Mouse (Mus musculus): ENCODE data around the gene Cacna1c.
A peak's percentile ranks its signal among the peaks of the same experiment; 100 is the strongest.

Gene Cacna1c

DNA sequence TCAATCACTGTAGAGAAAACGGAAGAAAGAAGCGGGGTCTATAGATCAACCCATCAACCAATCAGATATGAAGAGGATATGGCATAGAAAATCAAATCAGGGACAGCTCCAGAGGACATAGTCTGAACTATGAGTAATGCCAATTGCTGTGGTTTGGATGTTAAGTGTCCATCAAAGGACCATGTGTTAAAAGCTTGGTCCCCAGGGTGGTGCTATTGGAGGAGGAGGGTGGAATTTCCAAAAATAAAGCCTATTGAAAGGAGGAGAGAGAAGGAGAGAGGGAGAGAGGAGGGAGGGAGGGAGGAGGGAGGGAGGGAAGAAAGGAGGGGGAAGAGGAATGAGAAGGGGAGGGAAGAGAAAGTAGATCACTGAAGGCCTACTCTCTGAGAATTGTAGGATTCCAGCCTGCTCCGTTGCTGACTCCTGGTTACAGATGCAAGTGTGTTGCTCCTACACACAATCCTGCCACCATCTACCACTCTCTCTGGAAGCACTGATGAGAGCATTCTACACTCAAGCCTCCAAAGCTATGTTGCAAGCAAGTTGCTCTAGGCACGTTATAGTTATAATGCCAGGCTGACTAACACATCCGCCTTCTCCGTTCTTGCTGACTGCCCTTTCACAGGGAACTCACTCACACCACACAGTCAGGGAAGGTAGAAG is 547.0 kb downstream of the Cacna1c start:
- no peaks in the 10 kb centered on the region for H3K36me3 ChIP-seq (ENCODE audit: insufficient read depth, low read length)
- H3K4me1 ChIP-seq (replicated peaks; ENCODE audit: low read depth, low read length): no peaks in the 10 kb centered on the region
- no peaks in the 10 kb centered on the region; the same call in 1 of the 2 replicates for H3K9me3 ChIP-seq (ENCODE audit: low read length)
- H3K4me3 ChIP-seq (replicated peaks; ENCODE audit: low read length): no peak overlapping the region
- TF ChIP-seq CTCF (conservative IDR thresholded peaks at IDR 0.05; ENCODE audit: low read length) (no peak), NANOG (IDR thresholded peaks at IDR 0.05; ENCODE audit: borderline replicate concordance, low read length) (no peak), POU5F1 (IDR thresholded peaks at IDR 0.05; ENCODE audit: borderline replicate concordance, low read length) (no peak)
- peaks cover 15% of the 10 kb centered on the region for H3K27me3 ChIP-seq (ENCODE audit: insufficient read depth, low read length)

DNA sequence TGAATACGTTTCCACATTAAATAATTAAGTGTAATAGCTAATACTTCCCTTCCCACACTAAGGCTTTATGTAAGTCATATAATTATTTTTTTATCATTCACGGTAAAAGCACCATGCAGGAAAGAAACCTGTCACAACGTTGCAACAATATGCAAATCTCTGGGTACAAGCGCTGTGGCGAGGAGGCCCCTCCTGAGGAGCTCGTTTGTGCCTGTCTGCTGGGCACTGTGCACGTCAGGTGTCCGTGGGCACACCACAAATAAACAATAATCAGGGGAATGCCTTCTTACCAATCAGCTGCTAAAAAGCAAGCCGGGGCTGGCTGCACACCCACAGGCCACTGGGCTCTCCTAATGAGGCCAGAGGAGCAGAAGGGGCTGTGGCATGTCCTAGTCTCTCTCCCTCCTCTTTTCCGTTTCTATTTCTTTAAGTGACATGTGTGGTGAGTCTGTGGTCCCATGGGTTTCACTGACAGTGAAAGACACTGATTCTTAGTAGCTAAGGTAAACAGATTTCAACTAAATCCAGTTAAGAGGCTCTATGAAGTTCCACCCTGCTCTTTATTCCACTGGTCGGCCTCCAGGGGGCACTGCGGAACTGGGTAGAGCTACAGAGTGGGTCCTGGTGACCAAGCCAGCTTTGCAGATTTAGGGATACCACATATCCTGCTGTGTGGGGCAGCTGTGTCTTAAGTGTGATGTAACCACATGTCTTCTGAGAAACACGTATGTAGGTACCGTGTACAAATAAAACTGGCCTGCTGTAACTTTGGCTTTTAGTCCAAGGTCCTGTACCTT is 549.8 kb downstream of the Cacna1c start:
- no peaks in the 10 kb centered on the region for H3K36me3 ChIP-seq (ENCODE audit: insufficient read depth, low read length)
- TF ChIP-seq NANOG (IDR thresholded peaks at IDR 0.05; ENCODE audit: borderline replicate concordance, low read length) (no peak), CTCF (conservative IDR thresholded peaks at IDR 0.05; ENCODE audit: low read length) (peak; percentile 68), POU5F1 (IDR thresholded peaks at IDR 0.05; ENCODE audit: borderline replicate concordance, low read length) (no peak)
- H3K4me3 ChIP-seq (replicated peaks; ENCODE audit: low read length): no peak overlapping the region
- H3K27me3 ChIP-seq (ENCODE audit: insufficient read depth, low read length): peaks cover 15% of the 10 kb centered on the region
- no peaks in the 10 kb centered on the region for H3K9me3 ChIP-seq (ENCODE audit: low read length)
- H3K4me1 ChIP-seq (replicated peaks; ENCODE audit: low read depth, low read length): peaks cover 8% of the 10 kb centered on the region

DNA sequence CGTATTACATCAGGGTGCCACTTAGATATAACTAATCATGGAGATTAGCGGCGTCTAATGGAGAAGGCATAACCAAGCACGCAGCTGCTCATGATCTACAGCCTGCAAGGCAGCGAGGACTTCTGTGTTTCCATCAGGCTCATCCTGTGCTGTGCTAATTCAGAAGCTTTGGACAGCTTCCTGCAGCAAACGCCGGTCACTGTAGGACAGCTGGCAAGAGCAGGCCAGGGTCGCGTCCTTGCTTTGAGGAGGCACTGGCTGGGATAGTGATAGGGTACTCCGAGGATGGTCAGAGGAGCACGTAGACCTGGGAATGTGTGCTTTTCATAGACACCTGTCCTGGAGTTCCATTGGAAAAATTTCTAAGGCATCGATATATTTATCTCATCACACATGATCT is 551.4 kb downstream of the Cacna1c start:
- no peak for TF ChIP-seq CTCF (conservative IDR thresholded peaks at IDR 0.05; ENCODE audit: low read length)
- TF ChIP-seq NANOG (IDR thresholded peaks at IDR 0.05; ENCODE audit: borderline replicate concordance, low read length): no peak
- no peak for TF ChIP-seq POU5F1 (IDR thresholded peaks at IDR 0.05; ENCODE audit: borderline replicate concordance, low read length)
- no peak overlapping the region for H3K4me3 ChIP-seq (replicated peaks; ENCODE audit: low read length)
- no peaks in the 10 kb centered on the region for H3K36me3 ChIP-seq (ENCODE audit: insufficient read depth, low read length)
- peaks cover 9% of the 10 kb centered on the region for H3K4me1 ChIP-seq (replicated peaks; ENCODE audit: low read depth, low read length)
- no peaks in the 10 kb centered on the region for H3K9me3 ChIP-seq (ENCODE audit: low read length)
- H3K27me3 ChIP-seq (ENCODE audit: insufficient read depth, low read length): peaks cover 15% of the 10 kb centered on the region

DNA sequence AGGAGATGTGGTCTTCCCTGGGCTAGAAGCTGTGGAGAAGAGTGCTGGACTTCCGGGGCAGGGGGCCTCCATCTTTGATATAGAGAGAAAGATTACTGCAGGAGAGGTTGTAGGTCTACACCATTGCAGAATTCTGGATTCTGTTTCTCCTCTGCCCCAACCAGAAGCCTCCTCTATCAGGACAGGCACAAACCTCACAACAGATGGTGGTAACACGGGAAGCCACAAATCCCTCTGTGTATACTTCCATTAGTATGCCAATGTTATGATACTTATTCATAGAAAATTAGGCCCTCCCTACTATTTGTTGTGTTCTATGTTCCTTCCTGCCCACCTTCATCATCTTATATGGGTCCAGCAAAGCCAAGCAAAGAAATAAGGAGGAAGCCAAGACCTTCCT is 552.7 kb downstream of the Cacna1c start:
- TF ChIP-seq NANOG (IDR thresholded peaks at IDR 0.05; ENCODE audit: borderline replicate concordance, low read length) (no peak), POU5F1 (IDR thresholded peaks at IDR 0.05; ENCODE audit: borderline replicate concordance, low read length) (no peak), CTCF (conservative IDR thresholded peaks at IDR 0.05; ENCODE audit: low read length) (no peak)
- Histone ChIP-seq H3K36me3 (ENCODE audit: insufficient read depth, low read length) (no peaks in the 10 kb centered on the region), H3K27me3 (ENCODE audit: insufficient read depth, low read length) (peaks cover 15% of the 10 kb centered on the region)

GRCm38 (mm10) chr6:118641671-118642325 is 554.4 kb downstream of the Cacna1c start:
- no peak for TF ChIP-seq POU5F1 (IDR thresholded peaks at IDR 0.05; ENCODE audit: borderline replicate concordance, low read length)
- no peak for TF ChIP-seq NANOG (IDR thresholded peaks at IDR 0.05; ENCODE audit: borderline replicate concordance, low read length)
- TF ChIP-seq CTCF (conservative IDR thresholded peaks at IDR 0.05; ENCODE audit: low read length): no peak
- Histone ChIP-seq H3K9me3 (ENCODE audit: low read length) (peaks cover 5% of the 10 kb centered on the region), H3K27me3 (ENCODE audit: insufficient read depth, low read length) (peaks cover 16% of the 10 kb centered on the region), H3K4me1 (replicated peaks; ENCODE audit: low read depth, low read length) (peaks cover 9% of the 10 kb centered on the region), H3K4me3 (replicated peaks; ENCODE audit: low read length) (no peak overlapping the region), H3K36me3 (ENCODE audit: insufficient read depth, low read length) (no peaks in the 10 kb centered on the region)

More for the DNA sequence above, 552.7 kb downstream of the Cacna1c start:
- peaks cover 9% of the 10 kb centered on the region for H3K4me1 ChIP-seq (replicated peaks; ENCODE audit: low read depth, low read length)
- no peaks in the 10 kb centered on the region for H3K9me3 ChIP-seq (ENCODE audit: low read length)
- no peak overlapping the region for H3K4me3 ChIP-seq (replicated peaks; ENCODE audit: low read length)

DNA sequence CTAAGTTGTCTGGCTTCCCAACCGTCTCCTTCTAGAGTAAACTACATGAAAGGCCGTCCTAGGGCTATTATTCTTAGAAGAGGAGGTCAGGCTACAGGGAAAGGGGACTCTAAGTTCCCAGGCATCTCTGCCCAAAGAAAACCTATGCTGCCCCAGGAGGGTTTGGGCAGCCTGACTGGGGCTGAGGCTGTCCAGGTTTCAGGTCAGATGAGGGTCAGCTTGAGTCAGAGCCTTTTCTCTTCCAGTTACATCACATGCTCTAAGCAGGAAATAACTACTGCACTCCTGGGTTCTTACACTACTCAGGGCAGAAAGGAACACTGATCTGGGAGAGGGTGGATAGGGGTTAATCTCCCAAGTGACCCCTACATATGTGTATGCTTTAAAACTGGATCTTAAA is 556.4 kb downstream of the Cacna1c start:
- H3K27me3 ChIP-seq (ENCODE audit: insufficient read depth, low read length): peaks cover 9% of the 10 kb centered on the region
- H3K9me3 ChIP-seq (ENCODE audit: low read length): peaks cover 7% of the 10 kb centered on the region
- TF ChIP-seq POU5F1 (IDR thresholded peaks at IDR 0.05; ENCODE audit: borderline replicate concordance, low read length) (no peak), NANOG (IDR thresholded peaks at IDR 0.05; ENCODE audit: borderline replicate concordance, low read length) (no peak), CTCF (conservative IDR thresholded peaks at IDR 0.05; ENCODE audit: low read length) (no peak)

DNA sequence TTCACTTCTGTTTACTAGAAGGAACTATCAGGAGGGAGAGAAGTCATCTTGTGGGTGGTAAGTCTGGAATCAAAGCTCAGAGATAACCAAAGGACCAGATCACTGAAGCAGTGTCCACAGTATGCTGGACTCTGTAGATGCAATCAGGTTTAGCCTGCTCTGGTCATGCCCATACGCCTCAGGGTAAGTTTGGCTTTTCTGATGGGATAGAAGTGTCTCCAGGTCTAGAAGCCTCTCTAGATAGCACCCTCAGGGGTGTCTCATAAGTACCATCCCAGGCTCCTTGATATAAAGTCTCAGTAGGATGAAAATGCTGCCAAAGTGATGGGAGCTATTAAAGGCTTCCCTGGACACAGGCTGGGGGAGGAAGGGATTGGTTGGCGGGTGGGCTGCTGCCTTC is 557.3 kb downstream of the Cacna1c start:
- peaks cover 9% of the 10 kb centered on the region for H3K4me1 ChIP-seq (replicated peaks; ENCODE audit: low read depth, low read length)
- no peaks in the 10 kb centered on the region for H3K36me3 ChIP-seq (ENCODE audit: insufficient read depth, low read length)
- H3K4me3 ChIP-seq (replicated peaks; ENCODE audit: low read length): no peak overlapping the region
- peaks cover 12% of the 10 kb centered on the region; the same call in 1 of the 2 replicates for H3K27me3 ChIP-seq (ENCODE audit: insufficient read depth, low read length)
- no peak for TF ChIP-seq CTCF (conservative IDR thresholded peaks at IDR 0.05; ENCODE audit: low read length)
- no peak for TF ChIP-seq NANOG (IDR thresholded peaks at IDR 0.05; ENCODE audit: borderline replicate concordance, low read length)
- TF ChIP-seq POU5F1 (IDR thresholded peaks at IDR 0.05; ENCODE audit: borderline replicate concordance, low read length): no peak
- H3K9me3 ChIP-seq (ENCODE audit: low read length): peaks cover 7% of the 10 kb centered on the region

More for the DNA sequence above, 556.4 kb downstream of the Cacna1c start:
- H3K4me1 ChIP-seq (replicated peaks; ENCODE audit: low read depth, low read length): peaks cover 9% of the 10 kb centered on the region
- H3K36me3 ChIP-seq (ENCODE audit: insufficient read depth, low read length): no peaks in the 10 kb centered on the region
- no peak overlapping the region for H3K4me3 ChIP-seq (replicated peaks; ENCODE audit: low read length)

DNA sequence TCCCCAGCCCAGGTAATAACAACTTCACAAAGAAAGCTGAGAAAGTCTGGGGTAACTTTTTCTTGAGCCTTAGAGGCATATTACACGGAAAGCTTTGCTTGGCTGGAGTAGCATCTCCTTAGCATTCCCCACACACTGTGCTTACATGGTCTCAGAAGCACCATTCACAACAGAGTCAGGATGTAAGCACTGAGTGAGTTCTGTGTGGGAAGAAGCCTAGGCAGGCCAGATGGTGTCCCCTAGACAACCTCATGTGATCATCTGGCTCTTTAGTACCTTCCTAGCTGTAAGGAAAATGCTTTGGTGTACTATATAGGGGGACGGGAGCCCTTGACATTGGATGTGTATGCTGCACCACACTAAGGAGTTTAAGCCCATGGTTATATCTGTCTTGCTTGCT is 563.7 kb downstream of the Cacna1c start:
- H3K9me3 ChIP-seq (ENCODE audit: low read length): peaks cover 7% of the 10 kb centered on the region
- H3K4me1 ChIP-seq (replicated peaks; ENCODE audit: low read depth, low read length): no peaks in the 10 kb centered on the region
- no peak overlapping the region for H3K4me3 ChIP-seq (replicated peaks; ENCODE audit: low read length)
- H3K36me3 ChIP-seq (ENCODE audit: insufficient read depth, low read length): no peaks in the 10 kb centered on the region
- TF ChIP-seq CTCF (conservative IDR thresholded peaks at IDR 0.05; ENCODE audit: low read length): no peak
- TF ChIP-seq POU5F1 (IDR thresholded peaks at IDR 0.05; ENCODE audit: borderline replicate concordance, low read length): no peak
- TF ChIP-seq NANOG (IDR thresholded peaks at IDR 0.05; ENCODE audit: borderline replicate concordance, low read length): no peak
- peaks cover 12% of the 10 kb centered on the region; the same call in 1 of the 2 replicates for H3K27me3 ChIP-seq (ENCODE audit: insufficient read depth, low read length)
